Mouse (Mus musculus): ENCODE results near the gene 4930404N11Rik. TPM values are rescaled to one million over a fixed set of nuclear protein-coding genes. Genes with fewer than 3 reads are reported as not detected.

Gene 4930404N11Rik
- total RNA-seq, 2 experiments from 2014 or later, result 1.00 to 1.3 TPM

GRCm38 (mm10) chr10:81320550-81321347, 44.9 kb downstream of the 4930404N11Rik start, which contains the start of gene Cactin:
Gene Cactin (plus strand): TSS chr10:81321103.
- Histone ChIP-seq H3K27ac (peak within 1 kb of the TSS; percentile 100), H3K4me3 (peak within 1 kb of the TSS; percentile 89)
- DNase-seq (ENCODE audit: extremely low spot score in 1 of 2, low spot score in 2 of 2), result peak; percentile 95 to 99
- intact Hi-C loops (cut with DNase I), result loop anchor here (2.0 kb wide), 1 partner anchor 30 kb away; the partner anchor contains the start of gene Hmg20b
- TF ChIP-seq CTCF (IDR thresholded peaks at IDR 0.05), result peak; percentile 47

GRCm38 (mm10) chr10:81319741-81320549, 45.7 kb downstream of the 4930404N11Rik start:
- peak overlapping the region; percentile 89 for H3K4me3 ChIP-seq
- no peak for TF ChIP-seq CTCF (IDR thresholded peaks at IDR 0.05)
- no peak for DNase-seq (ENCODE audit: extremely low spot score in 1 of 2, low spot score in 2 of 2)
- intact Hi-C loops (cut with DNase I), result loop anchor here (2.0 kb wide), 2 partner anchors 31 kb away; partner anchors contain the start of gene Hmg20b
- peak overlapping the region; percentile 100 for H3K27ac ChIP-seq

- peak; percentile 38 for TF ChIP-seq CTCF (IDR thresholded peaks at IDR 0.05)
- Histone ChIP-seq H3K27ac (peak overlapping the region; percentile 100), H3K4me3 (no peak overlapping the region)
- no peak for DNase-seq (ENCODE audit: extremely low spot score in 1 of 2, low spot score in 2 of 2)
- intact Hi-C loops (cut with DNase I), result loop anchor here (2.0 kb wide), 1 partner anchor 31 kb away; no protein-coding TSS in a partner anchor
Measured at GRCm38 (mm10) chr10:81319330-81319699, 46.3 kb downstream of the 4930404N11Rik start.

GRCm38 (mm10) chr10:81318589-81319329, 46.9 kb downstream of the 4930404N11Rik start:
- Histone ChIP-seq H3K4me3 (no peak overlapping the region), H3K27ac (no peak overlapping the region; the same call in 1 of the 2 replicates)
- no peak for DNase-seq (ENCODE audit: extremely low spot score in 1 of 2, low spot score in 2 of 2)
- TF ChIP-seq CTCF (IDR thresholded peaks at IDR 0.05), result no peak
- intact Hi-C loops (cut with DNase I), result loop anchor here (2.0 kb wide), 1 partner anchor 30 kb away; no protein-coding TSS in a partner anchor

GRCm38 (mm10) chr10:81317273-81317672, 48.3 kb downstream of the 4930404N11Rik start:
- no peak overlapping the region for H3K4me3 ChIP-seq
- TF ChIP-seq CTCF (IDR thresholded peaks at IDR 0.05), result no peak
- intact Hi-C loops (cut with DNase I), result no loop called here
- no peak for DNase-seq (ENCODE audit: extremely low spot score in 1 of 2, low spot score in 2 of 2)
- H3K27ac ChIP-seq, result 0 out of 2 replicates have a peak overlapping the region, but pooled peaks have one; percentile 24

- no peak for DNase-seq (ENCODE audit: extremely low spot score in 1 of 2, low spot score in 2 of 2)
- H3K27ac ChIP-seq, result 0 out of 2 replicates have a peak overlapping the region, but pooled peaks have one; percentile 24
Measured at GRCm38 (mm10) chr10:81316338-81317060, 49.1 kb downstream of the 4930404N11Rik start.

GRCm38 (mm10) chr10:81315587-81315986, 50.0 kb downstream of the 4930404N11Rik start:
- Histone ChIP-seq H3K27ac (no peak overlapping the region), H3K4me3 (no peak overlapping the region)
- intact Hi-C loops (cut with DNase I), result no loop called here
- TF ChIP-seq CTCF (IDR thresholded peaks at IDR 0.05), result no peak
- DNase-seq (ENCODE audit: extremely low spot score in 1 of 2, low spot score in 2 of 2), result no peak

More at GRCm38 (mm10) chr10:81316338-81317060, 49.1 kb downstream of the 4930404N11Rik start:
- peak; percentile 50 for TF ChIP-seq CTCF (IDR thresholded peaks at IDR 0.05)
- intact Hi-C loops (cut with DNase I), result no loop called here
- no peak overlapping the region for H3K4me3 ChIP-seq

GRCm38 (mm10) chr10:81314201-81314600, 51.4 kb downstream of the 4930404N11Rik start:
- no peak for DNase-seq (ENCODE audit: extremely low spot score in 1 of 2, low spot score in 2 of 2)
- H3K27ac ChIP-seq, result no peak overlapping the region
- TF ChIP-seq CTCF (IDR thresholded peaks at IDR 0.05), result no peak
- intact Hi-C loops (cut with DNase I), result no loop called here
- no peak overlapping the region for H3K4me3 ChIP-seq

- TF ChIP-seq CTCF (IDR thresholded peaks at IDR 0.05), result no peak
- intact Hi-C loops (cut with DNase I), result no loop called here
Measured at GRCm38 (mm10) chr10:81313581-81313980, 52.0 kb downstream of the 4930404N11Rik start.

More at GRCm38 (mm10) chr10:81313581-81313980, 52.0 kb downstream of the 4930404N11Rik start:
- Histone ChIP-seq H3K27ac (no peak overlapping the region), H3K4me3 (no peak overlapping the region)
- no peak for DNase-seq (ENCODE audit: extremely low spot score in 1 of 2, low spot score in 2 of 2)

Small RNA genes within 50 kb of the gene (microRNA-seq; reads per million reads assigned to microRNA genes)
- 1.9 to 4.5 reads per million in 2 experiments for gene Mir6913

Other genes with a start within 250 kb of the 4930404N11Rik start
- 100 to 1,000 TPM; 130 to 132 TPM for gene Zbtb7a, start 230.6 kb downstream of the 4930404N11Rik start, total RNA-seq (2021)
- 10 to 100 TPM; 26.7 to 32.0 TPM for gene Pias4, start 197.9 kb downstream of the 4930404N11Rik start, total RNA-seq (2021)
- gene Eef2, start 189.2 kb downstream of the 4930404N11Rik start, total RNA-seq (2021), result 100 to 1,000 TPM; 884 to 901 TPM
- gene Dapk3, start 182.8 kb downstream of the 4930404N11Rik start, total RNA-seq (2021), result 10 to 100 TPM; 74.6 to 89.4 TPM
- not detected for gene 4930442H23Rik, start 182.0 kb downstream of the 4930404N11Rik start, total RNA-seq (2021)
- under 1 TPM in 1 of 2 experiments, not detected in 1; 0.42 TPM for gene Nmrk2, start 163.8 kb downstream of the 4930404N11Rik start, total RNA-seq (2021)
- 100 to 1,000 TPM; 203 to 206 TPM for gene Atcay, start 135.0 kb downstream of the 4930404N11Rik start, total RNA-seq (2021)
- 10 to 100 TPM; 70.9 to 76.2 TPM for gene Zfr2, start 132.7 kb downstream of the 4930404N11Rik start, total RNA-seq (2021)
- 100 to 1,000 TPM; 212 to 221 TPM for gene Matk, start 112.9 kb downstream of the 4930404N11Rik start, total RNA-seq (2021)
- gene Mrpl54, start 98.9 kb downstream of the 4930404N11Rik start, total RNA-seq (2021), result 10 to 100 TPM; 41.3 to 42.8 TPM
- 10 to 100 TPM; 35.8 to 38.6 TPM for gene Apba3, start 98.9 kb downstream of the 4930404N11Rik start, total RNA-seq (2021)
- gene Tjp3, start 74.2 kb downstream of the 4930404N11Rik start, total RNA-seq (2021), result under 1 TPM; 0.26 to 0.45 TPM
- gene Pip5k1c, start 72.9 kb downstream of the 4930404N11Rik start, total RNA-seq (2021), result 100 to 1,000 TPM; 431 TPM
- gene Cactin, start 44.7 kb downstream of the 4930404N11Rik start, total RNA-seq (2021), result 10 to 100 TPM; 31.3 to 31.8 TPM
- under 1 TPM; 0.70 to 0.82 TPM for gene Tbxa2r, start 37.1 kb downstream of the 4930404N11Rik start, total RNA-seq (2021)
- 1 to 10 TPM; 1.7 to 2.1 TPM for gene Gipc3, start 22.6 kb downstream of the 4930404N11Rik start, total RNA-seq (2021)
- 10 to 100 TPM; 27.3 to 29.5 TPM for gene Hmg20b, start 15.3 kb downstream of the 4930404N11Rik start, total RNA-seq (2021)
- gene Mfsd12, start 8.3 kb downstream of the 4930404N11Rik start, total RNA-seq (2021), result 10 to 100 TPM; 38.2 to 40.2 TPM
- gene Fzr1, start 12.7 kb upstream of the 4930404N11Rik start, total RNA-seq (2021), result 10 to 100 TPM; 69.1 to 70.6 TPM
- gene Dohh, start 18.6 kb upstream of the 4930404N11Rik start, total RNA-seq (2021), result 10 to 100 TPM; 87.1 to 95.1 TPM
- 1 to 10 TPM; 2.0 to 3.4 TPM for gene Gm48551, start 18.6 kb upstream of the 4930404N11Rik start, total RNA-seq (2021)
- gene Gm48552, start 23.2 kb upstream of the 4930404N11Rik start, total RNA-seq (2021), result 1 to 10 TPM; 5.1 to 7.1 TPM
- 1 to 10 TPM; 1.3 to 1.4 TPM for gene Smim24, start 27.2 kb upstream of the 4930404N11Rik start, total RNA-seq (2021)
- 10 to 100 TPM; 93.4 to 94.9 TPM for gene Nfic, start 89.8 kb upstream of the 4930404N11Rik start, total RNA-seq (2021)
- gene Celf5, start 116.9 kb upstream of the 4930404N11Rik start, total RNA-seq (2021), result 100 to 1,000 TPM; 284 to 288 TPM
- gene Ncln, start 130.6 kb upstream of the 4930404N11Rik start, total RNA-seq (2021), result 10 to 100 TPM; 78.3 to 80.8 TPM
- gene S1pr4, start 134.3 kb upstream of the 4930404N11Rik start, total RNA-seq (2021), result under 1 TPM; 0.56 to 0.70 TPM
- 1 to 10 TPM; 1.3 to 2.8 TPM for gene Gna15, start 158.4 kb upstream of the 4930404N11Rik start, total RNA-seq (2021)
- gene Gna11, start 179.4 kb upstream of the 4930404N11Rik start, total RNA-seq (2021), result 100 to 1,000 TPM; 106 to 110 TPM
- 100 to 1,000 TPM; 637 to 727 TPM for gene Aes, start 193.7 kb upstream of the 4930404N11Rik start, total RNA-seq (2021)
- 10 to 100 TPM; 36.2 to 40.7 TPM for gene Tle2, start 208.7 kb upstream of the 4930404N11Rik start, total RNA-seq (2021)
- gene Tle6, start 235.3 kb upstream of the 4930404N11Rik start, total RNA-seq (2021), result 10 to 100 TPM; 10.3 to 12.9 TPM
- 1 to 10 TPM; 2.6 to 2.9 TPM for gene BC025920, start 240.5 kb upstream of the 4930404N11Rik start, total RNA-seq (2021)